Mouse (Mus musculus): Measurements from ENCODE around the gene Cd4. TPM values are rescaled to one million over a fixed set of nuclear protein-coding genes. Genes with fewer than 3 reads are reported as not detected.

Cd4 gene
- 0.36 and 0.60 TPM in 2 replicates for polyA plus RNA-seq (2015; fragmentation: Nextera tagmentation; extraction: Ambion mirVana)

DNA sequence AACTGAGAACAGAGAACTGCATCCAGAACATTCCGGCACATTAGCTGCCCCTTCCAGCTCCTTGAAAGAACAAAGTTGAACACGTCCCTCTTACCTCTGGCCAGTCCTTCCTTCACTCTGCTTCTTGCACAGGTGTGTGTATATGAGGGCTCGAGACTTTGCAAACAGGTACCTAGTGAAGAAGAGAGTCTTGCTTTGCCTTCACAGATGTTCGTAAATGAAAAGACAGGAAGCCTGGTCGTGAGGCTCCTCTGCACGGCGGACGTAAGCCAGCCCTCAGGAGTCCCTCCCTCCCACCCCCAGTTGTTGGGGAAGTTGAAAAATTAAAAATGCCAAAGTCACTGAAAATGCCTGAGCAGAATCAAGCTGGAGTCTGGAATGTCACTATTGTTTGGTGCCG lies at the start of gene Cd4:
TSS of gene Cd4 (minus strand) at position 236 of the 400 bp plus-strand sequence.
- 81% methylated on average over 9 of the region's 9 CpGs for WGBS
- H3K9ac ChIP-seq: no peak within 1 kb of the TSS
- H3K4me3 ChIP-seq (replicated peaks): no peak within 1 kb of the TSS
- H3K27ac ChIP-seq (replicated peaks): no peak within 1 kb of the TSS
- no peaks in the 10 kb centered on the region for H3K36me3 ChIP-seq
- ATAC-seq (ENCODE audit: insufficient number of reproducible peaks, low FRiP score, low TSS enrichment, low read depth): no peak
- no peaks in the 10 kb centered on the region for H3K27me3 ChIP-seq
- no peaks in the 10 kb centered on the region for H3K9me3 ChIP-seq (replicated peaks)
- H3K4me2 ChIP-seq (replicated peaks): no peak within 1 kb of the TSS
- no peaks in the 10 kb centered on the region for H3K4me1 ChIP-seq

DNA sequence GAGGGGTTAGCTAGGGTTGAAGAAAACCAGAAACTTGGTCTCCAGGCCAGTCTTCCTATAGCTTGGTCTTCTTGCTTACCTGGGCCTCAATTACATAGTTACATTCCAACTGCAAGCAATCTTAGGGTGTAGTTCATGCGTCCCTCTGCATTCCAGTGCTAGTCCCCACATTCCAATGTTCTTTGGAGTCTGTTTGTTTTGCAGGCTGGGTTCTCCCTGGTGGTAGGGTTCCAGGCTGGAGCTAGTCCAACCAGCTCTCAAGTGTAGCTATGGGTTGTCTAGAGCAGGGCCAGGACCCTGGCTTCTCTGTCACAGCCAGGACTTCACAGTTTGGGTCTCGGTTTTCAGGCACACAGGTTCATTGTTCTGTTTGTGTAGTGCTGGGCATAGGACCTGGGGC lies 49.5 kb upstream of the Cd4 start:
- no peak overlapping the region for H3K4me3 ChIP-seq (replicated peaks)
- peaks cover 59% of the 10 kb centered on the region for H3K36me3 ChIP-seq
- no peak overlapping the region for H3K27ac ChIP-seq (replicated peaks)
- H3K4me1 ChIP-seq: peaks cover 14% of the 10 kb centered on the region
- H3K9ac ChIP-seq: no peak overlapping the region
- no peak for ATAC-seq (ENCODE audit: insufficient number of reproducible peaks, low FRiP score, low TSS enrichment, low read depth)
- 67% methylated on average over 2 of the region's 2 CpGs for WGBS
- no peak overlapping the region for H3K4me2 ChIP-seq (replicated peaks)
- no peaks in the 10 kb centered on the region for H3K9me3 ChIP-seq (replicated peaks)
- no peaks in the 10 kb centered on the region for H3K27me3 ChIP-seq

DNA sequence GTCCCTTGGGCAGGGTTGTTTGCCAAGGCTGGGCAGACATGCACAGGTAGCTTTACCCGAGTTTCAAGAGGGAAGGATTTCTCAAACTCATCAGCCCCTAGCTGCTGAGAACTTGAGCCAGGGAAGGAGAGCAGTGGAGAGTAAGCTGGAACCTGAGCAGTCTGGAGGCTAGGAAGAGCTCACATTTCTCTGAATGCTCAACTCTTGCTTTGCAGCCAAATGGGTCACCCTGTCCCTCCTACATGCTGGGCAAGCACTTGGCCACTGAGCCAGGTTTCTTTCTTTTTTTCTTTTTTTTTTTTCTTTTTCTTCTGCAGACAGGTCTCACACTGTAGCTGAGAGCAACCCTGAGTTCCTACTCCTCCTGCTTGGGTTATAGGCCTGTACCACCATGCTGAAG lies 48.7 kb upstream of the Cd4 start:
- no peak for ATAC-seq (ENCODE audit: insufficient number of reproducible peaks, low FRiP score, low TSS enrichment, low read depth)
- Histone ChIP-seq H3K9me3 (replicated peaks) (no peaks in the 10 kb centered on the region), H3K27me3 (no peaks in the 10 kb centered on the region), H3K4me1 (peaks cover 20% of the 10 kb centered on the region), H3K4me2 (replicated peaks) (no peak overlapping the region), H3K4me3 (replicated peaks) (no peak overlapping the region), H3K36me3 (peaks cover 59% of the 10 kb centered on the region), H3K27ac (replicated peaks) (no peak overlapping the region), H3K9ac (no peak overlapping the region)
- 79% methylated on average over 1 of the region's 1 CpGs for WGBS

DNA sequence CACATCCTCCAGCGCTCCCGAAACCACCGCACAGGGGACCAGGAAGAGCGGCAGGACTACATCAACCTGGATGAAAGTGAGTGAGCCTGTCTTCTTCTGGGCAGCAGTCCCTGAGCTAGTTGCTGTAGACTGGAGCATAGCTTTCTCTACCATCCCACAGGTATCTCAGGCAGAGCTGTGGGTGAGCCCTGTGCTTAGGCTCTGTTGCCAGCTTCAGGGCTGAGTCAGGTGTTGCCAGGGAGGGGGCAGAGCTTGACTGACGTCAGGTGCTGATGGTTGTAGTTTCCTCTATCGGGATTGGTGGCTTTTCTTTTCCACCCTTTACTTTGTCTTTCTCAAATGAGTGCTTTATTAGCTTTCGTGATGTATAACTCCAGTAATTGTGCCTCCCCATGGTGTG lies 46.6 kb upstream of the Cd4 start:
- 88% methylated on average over 7 of the region's 7 CpGs for WGBS

DNA sequence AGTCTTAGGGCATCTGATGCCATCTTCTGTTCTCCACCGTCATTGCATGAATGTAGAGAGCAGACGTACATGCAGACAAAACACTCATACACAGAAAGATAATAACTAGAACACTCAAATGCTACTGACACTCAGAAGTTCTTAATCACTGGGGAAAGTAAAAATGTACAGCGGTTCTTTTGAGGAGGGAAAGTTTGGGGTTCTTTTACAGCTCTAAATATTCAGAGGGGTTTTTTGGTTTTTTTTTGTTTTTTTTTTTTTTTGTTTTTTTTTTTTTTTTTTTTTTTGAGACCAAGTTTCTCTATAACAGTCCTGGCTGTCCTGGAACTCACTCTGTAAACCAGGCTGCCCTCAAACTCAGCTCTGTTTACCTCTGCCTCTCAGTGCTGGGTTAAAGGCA lies 45.1 kb upstream of the Cd4 start:
- Histone ChIP-seq H3K27me3 (no peaks in the 10 kb centered on the region), H3K27ac (replicated peaks) (no peak overlapping the region), H3K4me1 (peaks cover 34% of the 10 kb centered on the region), H3K4me2 (replicated peaks) (no peak overlapping the region), H3K36me3 (peaks cover 46% of the 10 kb centered on the region), H3K9ac (no peak overlapping the region), H3K9me3 (replicated peaks) (no peaks in the 10 kb centered on the region), H3K4me3 (replicated peaks) (no peak overlapping the region)
- WGBS: 87% methylated on average over 3 of the region's 3 CpGs
- ATAC-seq (ENCODE audit: insufficient number of reproducible peaks, low FRiP score, low TSS enrichment, low read depth): no peak

More for the DNA sequence above, 46.6 kb upstream of the Cd4 start:
- H3K4me3 ChIP-seq (replicated peaks): no peak overlapping the region
- peaks cover 30% of the 10 kb centered on the region for H3K4me1 ChIP-seq
- H3K27ac ChIP-seq (replicated peaks): no peak overlapping the region
- peaks cover 59% of the 10 kb centered on the region for H3K36me3 ChIP-seq
- ATAC-seq (ENCODE audit: insufficient number of reproducible peaks, low FRiP score, low TSS enrichment, low read depth): no peak
- no peaks in the 10 kb centered on the region for H3K27me3 ChIP-seq
- H3K4me2 ChIP-seq (replicated peaks): no peak overlapping the region
- H3K9me3 ChIP-seq (replicated peaks): no peaks in the 10 kb centered on the region
- no peak overlapping the region for H3K9ac ChIP-seq

DNA sequence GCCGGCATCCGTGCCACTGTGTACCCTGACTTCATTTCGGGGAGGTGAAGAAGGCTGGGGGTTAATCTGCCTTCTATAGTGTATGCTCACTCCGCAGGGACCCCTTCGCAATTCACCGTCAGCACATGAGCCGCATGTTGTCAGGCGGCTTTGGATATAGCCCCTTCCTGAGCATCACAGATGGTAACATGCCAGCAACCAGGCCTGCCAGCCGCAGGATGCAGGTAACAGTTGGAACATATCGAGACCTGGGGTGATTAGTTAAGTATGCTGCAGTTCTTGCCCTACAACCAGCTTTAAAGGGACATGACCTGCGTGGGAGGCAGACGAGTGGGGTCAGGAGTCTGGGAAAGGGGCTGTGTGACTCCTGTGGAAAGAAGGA lies 44.3 kb upstream of the Cd4 start:
- H3K4me3 ChIP-seq (replicated peaks): peak overlapping the region; percentile 89
- H3K27ac ChIP-seq (replicated peaks): peak overlapping the region; percentile 96
- no peaks in the 10 kb centered on the region for H3K9me3 ChIP-seq (replicated peaks)
- peaks cover 34% of the 10 kb centered on the region for H3K4me1 ChIP-seq
- no peak for ATAC-seq (ENCODE audit: insufficient number of reproducible peaks, low FRiP score, low TSS enrichment, low read depth)
- H3K4me2 ChIP-seq (replicated peaks): peak overlapping the region; percentile 76
- peaks cover 38% of the 10 kb centered on the region for H3K36me3 ChIP-seq
- WGBS: 36% methylated on average over 12 of the region's 12 CpGs
- no peaks in the 10 kb centered on the region for H3K27me3 ChIP-seq
- H3K9ac ChIP-seq: peak overlapping the region; percentile 91

DNA sequence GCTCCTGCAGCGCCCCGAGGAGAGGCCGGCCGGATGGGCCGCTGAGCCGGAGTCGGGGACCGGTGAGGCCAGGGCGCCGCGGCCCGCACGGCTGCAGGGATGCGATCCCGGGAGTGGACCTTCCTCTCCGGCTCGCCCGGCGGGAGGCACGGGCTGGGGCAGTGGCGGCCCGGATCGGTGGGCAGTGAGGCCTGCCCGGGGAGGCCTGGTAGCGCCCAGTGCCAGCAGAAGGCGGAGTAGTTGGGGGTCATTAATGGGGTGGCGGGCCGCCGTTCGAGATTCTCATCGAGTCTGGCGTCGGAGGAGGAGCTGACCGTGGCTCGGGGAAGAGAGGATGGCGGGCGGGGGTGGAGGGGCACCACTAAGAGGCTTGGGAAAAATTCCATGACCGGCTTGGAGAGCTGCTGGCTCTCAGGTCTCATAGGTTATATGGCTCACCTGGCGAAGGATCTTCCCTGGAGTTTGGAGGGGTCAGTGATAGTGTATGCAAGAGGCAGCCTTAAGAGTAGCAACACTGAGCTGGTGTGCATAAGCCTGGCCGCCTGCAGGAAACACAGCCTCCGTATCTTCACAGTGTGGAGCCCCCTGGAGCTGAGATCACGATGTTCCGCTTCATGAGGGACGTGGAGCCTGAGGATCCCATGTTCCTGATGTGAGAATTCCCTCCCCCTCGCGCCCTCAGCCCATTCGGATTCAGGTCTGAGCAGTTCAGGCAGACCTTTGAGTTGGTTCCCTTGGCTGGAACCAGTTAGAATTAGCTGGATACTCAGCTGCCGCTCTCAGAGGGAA lies 43.7 kb upstream of the Cd4 start:
- H3K9me3 ChIP-seq (replicated peaks): no peaks in the 10 kb centered on the region
- whole genome bisulfite sequencing: under 1% methylated on average over 48 of the region's 48 CpGs

DNA sequence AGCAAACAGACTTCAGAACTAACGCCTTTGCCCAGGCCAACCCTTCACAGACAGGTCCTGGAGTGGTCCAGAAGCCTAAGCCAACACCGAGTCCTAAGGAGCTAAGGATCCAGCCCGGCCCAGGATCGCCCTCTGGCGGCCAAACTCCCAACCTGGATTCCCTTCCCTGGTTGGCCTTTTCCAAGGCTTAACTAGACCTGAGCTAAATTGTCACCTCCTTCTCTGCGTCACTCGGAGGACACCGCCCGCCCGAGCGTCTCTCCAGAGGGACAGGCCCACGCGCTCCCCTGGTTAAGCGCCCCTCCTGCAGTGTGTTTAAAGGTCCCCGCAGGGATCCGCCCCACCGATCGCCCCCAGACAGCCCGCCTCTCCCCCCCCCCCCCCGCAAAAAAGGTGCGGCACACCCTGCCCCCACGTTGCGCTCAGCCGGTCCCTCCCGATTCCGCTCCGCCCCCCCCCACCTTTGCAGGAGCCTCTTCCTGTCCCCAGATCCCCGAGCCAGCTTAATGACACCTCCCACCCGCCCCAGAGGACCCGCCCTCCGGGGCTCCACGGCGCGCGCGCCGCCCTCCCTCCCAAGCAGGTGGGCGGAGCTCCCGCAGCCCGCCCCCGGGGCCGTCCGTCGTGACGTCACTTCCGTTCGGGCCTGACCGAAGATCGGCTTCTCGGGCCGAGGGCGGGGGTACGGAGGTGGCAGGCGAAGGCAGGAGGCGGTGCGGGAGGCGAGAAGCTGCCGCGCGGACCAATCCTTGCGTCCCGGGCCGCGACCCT lies 42.9 kb upstream of the Cd4 start, which contains the start of gene Mlf2:
TSS of gene Mlf2 (plus strand) at position 633 of the 771 bp plus-strand sequence.
- Histone ChIP-seq H3K9ac (peak within 1 kb of the TSS; percentile 91), H3K4me2 (replicated peaks) (peak within 1 kb of the TSS; percentile 76), H3K36me3 (peaks cover 24% of the 10 kb centered on the region), H3K9me3 (replicated peaks) (no peaks in the 10 kb centered on the region), H3K27ac (replicated peaks) (peak within 1 kb of the TSS; percentile 96), H3K4me3 (replicated peaks) (peak within 1 kb of the TSS; percentile 89), H3K27me3 (no peaks in the 10 kb centered on the region), H3K4me1 (peaks cover 40% of the 10 kb centered on the region)
- ATAC-seq (ENCODE audit: insufficient number of reproducible peaks, low FRiP score, low TSS enrichment, low read depth): peak; percentile 94
- WGBS: under 1% methylated on average over 62 of the region's 64 CpGs

More for the DNA sequence above, 43.7 kb upstream of the Cd4 start:
- Histone ChIP-seq H3K36me3 (peaks cover 32% of the 10 kb centered on the region), H3K4me1 (peaks cover 34% of the 10 kb centered on the region), H3K4me2 (replicated peaks) (peak overlapping the region; percentile 76), H3K27me3 (no peaks in the 10 kb centered on the region), H3K27ac (replicated peaks) (peak overlapping the region; percentile 96), H3K4me3 (replicated peaks) (peak overlapping the region; percentile 89), H3K9ac (peak overlapping the region; percentile 91)
- ATAC-seq (ENCODE audit: insufficient number of reproducible peaks, low FRiP score, low TSS enrichment, low read depth): no peak

DNA sequence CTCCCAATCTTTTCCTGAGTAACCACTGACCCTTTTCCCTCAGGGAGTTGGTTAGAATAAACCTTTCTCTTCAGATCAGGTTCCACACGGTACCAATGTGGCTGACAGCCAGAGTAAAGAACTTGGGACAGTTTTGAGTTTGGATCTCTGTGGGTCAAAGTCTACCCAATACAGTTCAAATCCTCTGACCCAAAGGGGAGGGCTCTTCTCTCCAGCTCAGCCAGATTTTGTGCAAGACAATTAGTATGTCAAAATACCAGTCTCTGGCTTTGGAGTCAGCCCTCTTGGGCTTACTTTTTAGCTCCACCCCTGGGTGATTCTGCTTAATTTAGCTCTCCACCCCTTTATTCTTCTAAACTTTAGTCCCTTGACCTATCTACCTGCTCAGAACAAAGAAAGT lies 42.2 kb upstream of the Cd4 start:
- H3K4me1 ChIP-seq: peaks cover 48% of the 10 kb centered on the region
- peak overlapping the region; percentile 39 for H3K4me2 ChIP-seq (replicated peaks)
- H3K36me3 ChIP-seq: peaks cover 17% of the 10 kb centered on the region
- no peaks in the 10 kb centered on the region for H3K27me3 ChIP-seq
- peak overlapping the region; percentile 93 for H3K27ac ChIP-seq (replicated peaks)
- peak overlapping the region; percentile 89 for H3K4me3 ChIP-seq (replicated peaks)
- no peaks in the 10 kb centered on the region for H3K9me3 ChIP-seq (replicated peaks)
- 13% methylated on average over 1 of the region's 1 CpGs for WGBS
- peak overlapping the region; percentile 26; the same call in 1 of the 2 replicates for H3K9ac ChIP-seq
- ATAC-seq (ENCODE audit: insufficient number of reproducible peaks, low FRiP score, low TSS enrichment, low read depth): no peak

DNA sequence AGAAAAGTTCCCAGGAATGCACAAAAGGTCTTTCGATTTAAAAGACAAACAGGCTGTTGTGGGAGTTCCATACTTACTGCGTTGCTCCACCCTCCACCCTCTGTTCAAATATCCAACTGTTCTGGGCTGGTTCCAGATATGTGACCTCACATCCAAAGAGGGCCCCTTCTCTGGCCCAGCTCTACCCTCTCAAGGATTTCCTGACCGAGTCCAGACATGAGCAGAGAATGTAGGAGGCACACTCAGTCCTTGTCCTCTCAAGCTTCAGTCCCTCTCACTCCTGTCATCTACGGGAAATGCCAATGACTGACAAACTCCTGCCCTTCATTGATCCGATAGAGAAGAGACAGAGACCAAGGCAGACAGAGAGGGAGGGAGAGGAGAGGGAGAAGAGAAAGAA lies 37.9 kb upstream of the Cd4 start:
- 29% methylated on average over 5 of the region's 5 CpGs for WGBS
- no peak overlapping the region for H3K9ac ChIP-seq
- H3K4me3 ChIP-seq (replicated peaks): no peak overlapping the region; the same call in 1 of the 2 replicates
- peak overlapping the region; percentile 10; the same call in 1 of the 2 replicates for H3K4me2 ChIP-seq (replicated peaks)
- peak overlapping the region; percentile 68 for H3K27ac ChIP-seq (replicated peaks)
- H3K9me3 ChIP-seq (replicated peaks): no peaks in the 10 kb centered on the region
- no peaks in the 10 kb centered on the region for H3K27me3 ChIP-seq
- no peaks in the 10 kb centered on the region for H3K36me3 ChIP-seq
- peaks cover 36% of the 10 kb centered on the region for H3K4me1 ChIP-seq
- no peak for ATAC-seq (ENCODE audit: insufficient number of reproducible peaks, low FRiP score, low TSS enrichment, low read depth)

DNA sequence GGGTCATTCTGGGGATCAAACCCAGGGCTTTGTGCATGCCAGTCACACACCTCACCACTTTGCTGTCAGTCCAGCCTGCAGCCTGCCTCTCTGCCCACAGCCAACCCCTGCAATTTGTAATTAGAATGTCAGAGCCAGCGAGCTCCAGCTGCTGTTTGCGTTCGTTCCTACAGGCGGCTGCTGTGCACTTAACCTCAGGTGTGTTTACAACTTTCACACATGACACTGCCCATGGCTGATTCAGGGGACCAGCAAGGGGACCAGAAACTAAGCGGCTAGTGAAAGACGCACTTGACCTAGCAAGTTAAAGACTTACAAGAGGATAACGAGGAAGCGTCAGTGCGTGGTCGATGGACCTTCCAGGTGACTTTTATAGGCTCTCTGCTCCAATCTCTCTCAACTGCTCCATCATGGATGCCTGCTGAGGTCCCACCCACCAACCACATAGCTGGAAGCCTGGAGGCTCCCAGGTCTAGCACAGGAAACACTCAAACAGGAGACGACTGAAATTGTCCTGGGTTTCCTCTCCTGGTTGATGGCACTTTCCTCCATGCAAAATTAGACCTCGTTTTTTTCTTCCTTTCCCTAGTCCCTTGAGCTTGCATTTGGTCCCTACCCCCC lies 37.3 kb upstream of the Cd4 start:
- Histone ChIP-seq H3K36me3 (no peaks in the 10 kb centered on the region), H3K9me3 (replicated peaks) (no peaks in the 10 kb centered on the region), H3K9ac (no peak overlapping the region), H3K4me1 (peaks cover 39% of the 10 kb centered on the region), H3K4me3 (replicated peaks) (no peak overlapping the region; the same call in 1 of the 2 replicates), H3K27me3 (no peaks in the 10 kb centered on the region), H3K4me2 (replicated peaks) (peak overlapping the region; percentile 10), H3K27ac (replicated peaks) (peak overlapping the region; percentile 68)
- no peak for ATAC-seq (ENCODE audit: insufficient number of reproducible peaks, low FRiP score, low TSS enrichment, low read depth)
- WGBS: 33% methylated on average over 12 of the region's 12 CpGs
